Mouse (Mus musculus): Measurements from ENCODE around the gene Spaca4. TPM values are rescaled to one million over a fixed set of nuclear protein-coding genes. Genes with fewer than 3 reads are reported as not detected.

Spaca4 gene
- total and polyA plus RNA-seq, 2 experiments from 2014 or later = not detected

- 67% methylated on average over 6 of the region's 6 CpGs for WGBS
- no peak overlapping the region for H3K4me3 ChIP-seq (ENCODE audit: low read length)
- H3K4me2 ChIP-seq (ENCODE audit: low read depth, low read length) = no peak overlapping the region
- H3K36me3 ChIP-seq (ENCODE audit: insufficient read depth, low read length) = no peaks in the 10 kb centered on the region
- peak; percentile 54 for TF ChIP-seq CTCF (IDR thresholded peaks at IDR 0.05; ENCODE audit: low read depth)
- no peaks in the 10 kb centered on the region for H3K27me3 ChIP-seq (ENCODE audit: insufficient read depth, low read length)
- H3K4me1 ChIP-seq (ENCODE audit: insufficient read depth, low read length) = no peaks in the 10 kb centered on the region
- no peaks in the 10 kb centered on the region for H3K9me3 ChIP-seq (ENCODE audit: low read length)
- no peak overlapping the region for H3K27ac ChIP-seq
- H3K9ac ChIP-seq (replicated peaks; ENCODE audit: low read length) = no peak overlapping the region
- DNase-seq (ENCODE audit: low spot score) (no peak), ATAC-seq (no peak)
Measured at GRCm38 (mm10) chr7:45746518-45746917, 20.9 kb upstream of the Spaca4 start.

GRCm38 (mm10) chr7:45744387-45744786, 18.8 kb upstream of the Spaca4 start:
- Histone ChIP-seq H3K27ac (no peak overlapping the region), H3K9me3 (ENCODE audit: low read length) (no peaks in the 10 kb centered on the region), H3K9ac (replicated peaks; ENCODE audit: low read length) (no peak overlapping the region), H3K4me2 (ENCODE audit: low read depth, low read length) (no peak overlapping the region), H3K27me3 (ENCODE audit: insufficient read depth, low read length) (no peaks in the 10 kb centered on the region), H3K36me3 (ENCODE audit: insufficient read depth, low read length) (no peaks in the 10 kb centered on the region), H3K4me3 (ENCODE audit: low read length) (no peak overlapping the region), H3K4me1 (ENCODE audit: insufficient read depth, low read length) (no peaks in the 10 kb centered on the region)
- no peak for TF ChIP-seq CTCF (IDR thresholded peaks at IDR 0.05; ENCODE audit: low read depth)
- DNase-seq (ENCODE audit: low spot score) = peak; percentile 89
- 44% methylated on average over 2 of the region's 2 CpGs for WGBS
- ATAC-seq = peak; percentile 46; the same call in 1 of the 2 replicates

GRCm38 (mm10) chr7:45742338-45742737, 16.7 kb upstream of the Spaca4 start:
- H3K36me3 ChIP-seq (ENCODE audit: insufficient read depth, low read length) = no peaks in the 10 kb centered on the region
- TF ChIP-seq CTCF (IDR thresholded peaks at IDR 0.05; ENCODE audit: low read depth) = peak; percentile 55
- H3K4me1 ChIP-seq (ENCODE audit: insufficient read depth, low read length) = no peaks in the 10 kb centered on the region
- DNase-seq (ENCODE audit: low spot score) (peak; percentile 37), ATAC-seq (peak; percentile 30; the same call in 1 of the 2 replicates)
- H3K4me2 ChIP-seq (ENCODE audit: low read depth, low read length) = peak overlapping the region; percentile 23; the same call in 1 of the 2 replicates
- WGBS = 42% methylated on average over 19 of the region's 19 CpGs
- H3K9me3 ChIP-seq (ENCODE audit: low read length) = no peaks in the 10 kb centered on the region
- H3K27ac ChIP-seq = no peak overlapping the region
- H3K9ac ChIP-seq (replicated peaks; ENCODE audit: low read length) = 0 out of 2 replicates have a peak overlapping the region, but pooled peaks have one; percentile 3
- no peaks in the 10 kb centered on the region for H3K27me3 ChIP-seq (ENCODE audit: insufficient read depth, low read length)
- H3K4me3 ChIP-seq (ENCODE audit: low read length) = no peak overlapping the region

- H3K4me2 ChIP-seq (ENCODE audit: low read depth, low read length) = peak overlapping the region; percentile 23; the same call in 1 of the 2 replicates
- TF ChIP-seq CTCF (IDR thresholded peaks at IDR 0.05; ENCODE audit: low read depth) = no peak
- ATAC-seq (no peak), DNase-seq (ENCODE audit: low spot score) (no peak)
- H3K27ac ChIP-seq = no peak overlapping the region
- no peak overlapping the region for H3K4me3 ChIP-seq (ENCODE audit: low read length)
- 43% methylated on average over 11 of the region's 11 CpGs for WGBS
- no peaks in the 10 kb centered on the region for H3K27me3 ChIP-seq (ENCODE audit: insufficient read depth, low read length)
- H3K9ac ChIP-seq (replicated peaks; ENCODE audit: low read length) = 0 out of 2 replicates have a peak overlapping the region, but pooled peaks have one; percentile 3
- no peaks in the 10 kb centered on the region for H3K9me3 ChIP-seq (ENCODE audit: low read length)
- H3K4me1 ChIP-seq (ENCODE audit: insufficient read depth, low read length) = no peaks in the 10 kb centered on the region
- H3K36me3 ChIP-seq (ENCODE audit: insufficient read depth, low read length) = no peaks in the 10 kb centered on the region
Measured at GRCm38 (mm10) chr7:45741777-45742176, 16.2 kb upstream of the Spaca4 start.

- H3K27me3 ChIP-seq (ENCODE audit: insufficient read depth, low read length) = no peaks in the 10 kb centered on the region
- TF ChIP-seq CTCF (IDR thresholded peaks at IDR 0.05; ENCODE audit: low read depth) = no peak
- no peak overlapping the region for H3K27ac ChIP-seq
- H3K4me2 ChIP-seq (ENCODE audit: low read depth, low read length) = no peak overlapping the region
- H3K4me1 ChIP-seq (ENCODE audit: insufficient read depth, low read length) = no peaks in the 10 kb centered on the region
- H3K9ac ChIP-seq (replicated peaks; ENCODE audit: low read length) = no peak overlapping the region
- no peak overlapping the region for H3K4me3 ChIP-seq (ENCODE audit: low read length)
- no peaks in the 10 kb centered on the region for H3K36me3 ChIP-seq (ENCODE audit: insufficient read depth, low read length)
- no peak for DNase-seq (ENCODE audit: low spot score)
- H3K9me3 ChIP-seq (ENCODE audit: low read length) = no peaks in the 10 kb centered on the region
- 87% methylated on average over 12 of the region's 12 CpGs for WGBS
- no peak for ATAC-seq
Measured at GRCm38 (mm10) chr7:45741308-45741707, 15.7 kb upstream of the Spaca4 start.

- Histone ChIP-seq H3K36me3 (ENCODE audit: insufficient read depth, low read length) (no peaks in the 10 kb centered on the region), H3K4me1 (ENCODE audit: insufficient read depth, low read length) (no peaks in the 10 kb centered on the region), H3K27me3 (ENCODE audit: insufficient read depth, low read length) (no peaks in the 10 kb centered on the region), H3K27ac (no peak overlapping the region), H3K9me3 (ENCODE audit: low read length) (no peaks in the 10 kb centered on the region), H3K9ac (replicated peaks; ENCODE audit: low read length) (no peak overlapping the region), H3K4me3 (ENCODE audit: low read length) (no peak overlapping the region), H3K4me2 (ENCODE audit: low read depth, low read length) (no peak overlapping the region)
- DNase-seq (ENCODE audit: low spot score) = no peak
- no peak for ATAC-seq
- WGBS = 69% methylated on average over 10 of the region's 10 CpGs
- TF ChIP-seq CTCF (IDR thresholded peaks at IDR 0.05; ENCODE audit: low read depth) = no peak
Measured at GRCm38 (mm10) chr7:45739820-45740219, 14.2 kb upstream of the Spaca4 start.

- H3K4me3 ChIP-seq (ENCODE audit: low read length) = no peak overlapping the region
- DNase-seq (ENCODE audit: low spot score) (peak; percentile 92), ATAC-seq (peak; percentile 86)
- peak; percentile 85 for TF ChIP-seq CTCF (IDR thresholded peaks at IDR 0.05; ENCODE audit: low read depth)
- H3K4me2 ChIP-seq (ENCODE audit: low read depth, low read length) = no peak overlapping the region
- H3K27me3 ChIP-seq (ENCODE audit: insufficient read depth, low read length) = no peaks in the 10 kb centered on the region
- WGBS = 7% methylated on average over 9 of the region's 9 CpGs
- H3K27ac ChIP-seq = no peak overlapping the region
- H3K9me3 ChIP-seq (ENCODE audit: low read length) = no peaks in the 10 kb centered on the region
- H3K9ac ChIP-seq (replicated peaks; ENCODE audit: low read length) = no peak overlapping the region
- H3K4me1 ChIP-seq (ENCODE audit: insufficient read depth, low read length) = no peaks in the 10 kb centered on the region
- no peaks in the 10 kb centered on the region for H3K36me3 ChIP-seq (ENCODE audit: insufficient read depth, low read length)
Measured at GRCm38 (mm10) chr7:45739162-45739763, 13.7 kb upstream of the Spaca4 start.
